Mouse (Mus musculus) heart, embryonic 15.5 days (tissue): ENCODE data around the gene Fis1. TPM values are rescaled to one million over a fixed set of nuclear protein-coding genes. Genes with fewer than 3 reads are reported as not detected.

Source experiments
- ATAC-seq: fragments of 200-750 bp; cut with Nextera tagmentation; replicated peaks from 2 replicates; pipeline ENCODE4 v1.8.0; 2017; ENCODE audit warnings: low read depth, moderate TSS enrichment; ENCODE audit not compliant: insufficient number of reproducible peaks, insufficient read depth, low FRiP score
- H3K27ac ChIP-seq: fragments of 300-500 bp; sonication (generic); 2 replicates; pipeline ENCODE4 v1.5.1; 2015; ENCODE audit warnings: mild to moderate bottlenecking, inconsistent platforms
- H3K27me3 ChIP-seq: fragments of 300-500 bp; sonication (generic); 2 replicates; pipeline ENCODE4 v1.6.1; 2015; ENCODE audit warnings: inconsistent platforms
- H3K36me3 ChIP-seq: fragments of 300-500 bp; sonication (generic); 2 replicates; pipeline ENCODE4 v1.6.1; 2015; ENCODE audit warnings: mild to moderate bottlenecking, inconsistent platforms
- H3K4me1 ChIP-seq: fragments of 300-500 bp; sonication (generic); replicated peaks from 2 replicates; pipeline ENCODE4 v1.6.1; 2015; ENCODE audit warnings: inconsistent platforms
- H3K4me2 ChIP-seq: fragments of 300-500 bp; sonication (generic); 2 replicates; pipeline ENCODE4 v1.6.1; 2015; ENCODE audit warnings: inconsistent platforms, mild to moderate bottlenecking, moderate library complexity
- H3K4me3 ChIP-seq: fragments of 300-500 bp; sonication (generic); 2 replicates; pipeline ENCODE4 v1.5.1; 2015; ENCODE audit warnings: mild to moderate bottlenecking, inconsistent platforms
- H3K9ac ChIP-seq: fragments of 300-500 bp; sonication (generic); 2 replicates; pipeline ENCODE4 v1.6.1; 2015; ENCODE audit warnings: mild to moderate bottlenecking, inconsistent platforms
- H3K9me3 ChIP-seq: fragments of 300-500 bp; sonication (generic); replicated peaks from 2 replicates; pipeline ENCODE4 v1.6.1; 2016; ENCODE audit warnings: inconsistent platforms
- WGBS: fragments of 180-500 bp; shearing (Covaris S2); methylation state at CpG from one replicate; pipeline ENCODE4 v1.1.7; 2015; ENCODE audit warnings: mixed read lengths; 5-methylcytosine and 5-hydroxymethylcytosine counted together
- polyA plus RNA-seq: library from polyadenylated mRNA; unstranded; fragments of >200 nt; fragmentation: Nextera tagmentation; extraction: Ambion mirVana; gene quantifications from 2 replicates; pipeline ENCODE4 v1.2.1, GENCODE M21; 2015

Fis1 gene
- polyA plus RNA-seq, 1 experiment from 2014 or later, result 221 TPM

GRCm38 (mm10) chr5:136961334-136961982 is 8.4 kb downstream of the Fis1 start:
- ATAC-seq, result 0 out of 2 replicates have a peak, but pooled peaks have one; percentile 0
- 25% methylated on average over 5 of the region's 5 CpGs for WGBS
- Histone ChIP-seq H3K36me3 (peaks cover 26% of the 10 kb centered on the region), H3K4me3 (peak overlapping the region; percentile 80), H3K9me3 (no peaks in the 10 kb centered on the region), H3K27me3 (no peaks in the 10 kb centered on the region), H3K9ac (peak overlapping the region; percentile 78), H3K4me1 (peaks cover 32% of the 10 kb centered on the region), H3K4me2 (peak overlapping the region; percentile 84), H3K27ac (peak overlapping the region; percentile 84)

GRCm38 (mm10) chr5:136961983-136962461 is 8.9 kb downstream of the Fis1 start:
- Histone ChIP-seq H3K9ac (peak overlapping the region; percentile 78), H3K36me3 (peaks cover 26% of the 10 kb centered on the region), H3K27ac (peak overlapping the region; percentile 84), H3K4me2 (peak overlapping the region; percentile 84), H3K9me3 (no peaks in the 10 kb centered on the region), H3K4me1 (peaks cover 37% of the 10 kb centered on the region), H3K4me3 (peak overlapping the region; percentile 80), H3K27me3 (no peaks in the 10 kb centered on the region)
- peak; percentile 87 for ATAC-seq
- 0% methylated on average over 20 of the region's 20 CpGs for whole genome bisulfite sequencing

- Histone ChIP-seq H3K9ac (peak overlapping the region; percentile 78), H3K27ac (peak overlapping the region; percentile 84), H3K4me2 (peak overlapping the region; percentile 84), H3K27me3 (no peaks in the 10 kb centered on the region), H3K4me1 (peaks cover 42% of the 10 kb centered on the region), H3K9me3 (no peaks in the 10 kb centered on the region), H3K4me3 (peak overlapping the region; percentile 80), H3K36me3 (peaks cover 26% of the 10 kb centered on the region)
- ATAC-seq, result peak; percentile 51
- under 1% methylated on average over 10 of the region's 10 CpGs for WGBS
These were observed 9.4 kb downstream of the Fis1 start for GRCm38 (mm10) chr5:136962501-136962900.

GRCm38 (mm10) chr5:136962966-136963540 is 10.0 kb downstream of the Fis1 start:
- H3K4me3 ChIP-seq, result peak overlapping the region; percentile 80

GRCm38 (mm10) chr5:136965210-136965609 is 12.1 kb downstream of the Fis1 start:
- Histone ChIP-seq H3K9ac (no peak overlapping the region), H3K27ac (peak overlapping the region; percentile 78), H3K36me3 (peaks cover 26% of the 10 kb centered on the region), H3K4me3 (no peak overlapping the region), H3K4me1 (peaks cover 43% of the 10 kb centered on the region), H3K27me3 (no peaks in the 10 kb centered on the region), H3K4me2 (no peak overlapping the region), H3K9me3 (no peaks in the 10 kb centered on the region)
- 62% methylated on average over 9 of the region's 9 CpGs for WGBS
- no peak for ATAC-seq

More at GRCm38 (mm10) chr5:136962966-136963540, 10.0 kb downstream of the Fis1 start:
- Histone ChIP-seq H3K9ac (peak overlapping the region; percentile 78), H3K36me3 (peaks cover 26% of the 10 kb centered on the region), H3K9me3 (no peaks in the 10 kb centered on the region), H3K4me2 (peak overlapping the region; percentile 84), H3K4me1 (peaks cover 43% of the 10 kb centered on the region), H3K27ac (no peak overlapping the region; the same call in 1 of the 2 replicates), H3K27me3 (no peaks in the 10 kb centered on the region)
- ATAC-seq, result no peak
- 68% methylated on average over 8 of the region's 8 CpGs for WGBS

GRCm38 (mm10) chr5:136965686-136966085 is 12.6 kb downstream of the Fis1 start:
- H3K4me2 ChIP-seq, result no peak overlapping the region
- peak overlapping the region; percentile 23; the same call in 1 of the 2 replicates for H3K9ac ChIP-seq
- WGBS, result 83% methylated on average over 7 of the region's 8 CpGs

GRCm38 (mm10) chr5:136966331-136966730 is 13.3 kb downstream of the Fis1 start, which contains the start of gene Cldn15:
Cldn15 (plus strand) TSS chr5:136966616.
- Histone ChIP-seq H3K4me3 (no peak within 1 kb of the TSS), H3K27ac (peak within 1 kb of the TSS; percentile 78), H3K9me3 (no peaks in the 10 kb centered on the region), H3K4me1 (peaks cover 40% of the 10 kb centered on the region), H3K9ac (peak within 1 kb of the TSS; percentile 23; the same call in 1 of the 2 replicates), H3K36me3 (peaks cover 26% of the 10 kb centered on the region), H3K4me2 (0 out of 2 replicates have a peak within 1 kb of the TSS, but pooled peaks have one; percentile 9), H3K27me3 (no peaks in the 10 kb centered on the region)
- WGBS, result 50% methylated on average over 5 of the region's 6 CpGs
- ATAC-seq, result peak; percentile 30; the same call in 1 of the 2 replicates

More at GRCm38 (mm10) chr5:136965686-136966085, 12.6 kb downstream of the Fis1 start:
- ATAC-seq, result no peak
- Histone ChIP-seq H3K27ac (peak overlapping the region; percentile 78), H3K27me3 (no peaks in the 10 kb centered on the region), H3K4me3 (no peak overlapping the region), H3K36me3 (peaks cover 26% of the 10 kb centered on the region), H3K9me3 (no peaks in the 10 kb centered on the region), H3K4me1 (peaks cover 43% of the 10 kb centered on the region)

GRCm38 (mm10) chr5:136966861-136967455 is 13.9 kb downstream of the Fis1 start:
- H3K4me3 ChIP-seq, result no peak overlapping the region
- no peaks in the 10 kb centered on the region for H3K27me3 ChIP-seq
- no peaks in the 10 kb centered on the region for H3K9me3 ChIP-seq
- ATAC-seq, result no peak
- H3K27ac ChIP-seq, result peak overlapping the region; percentile 78
- peaks cover 26% of the 10 kb centered on the region for H3K36me3 ChIP-seq
- 0 out of 2 replicates have a peak overlapping the region, but pooled peaks have one; percentile 9 for H3K4me2 ChIP-seq
- H3K9ac ChIP-seq, result no peak overlapping the region
- H3K4me1 ChIP-seq, result peaks cover 37% of the 10 kb centered on the region
- 79% methylated on average over 4 of the region's 4 CpGs for WGBS

- Histone ChIP-seq H3K36me3 (peaks cover 26% of the 10 kb centered on the region), H3K4me1 (peaks cover 36% of the 10 kb centered on the region), H3K4me3 (no peak overlapping the region), H3K9me3 (no peaks in the 10 kb centered on the region), H3K4me2 (0 out of 2 replicates have a peak overlapping the region, but pooled peaks have one; percentile 9), H3K9ac (no peak overlapping the region), H3K27ac (peak overlapping the region; percentile 78), H3K27me3 (no peaks in the 10 kb centered on the region)
- ATAC-seq, result no peak
- WGBS, result 64% methylated on average over 10 of the region's 10 CpGs
These were observed 14.5 kb downstream of the Fis1 start for GRCm38 (mm10) chr5:136967592-136967991.

GRCm38 (mm10) chr5:136970703-136971102 is 17.6 kb downstream of the Fis1 start:
- Histone ChIP-seq H3K27me3 (no peaks in the 10 kb centered on the region), H3K4me1 (peaks cover 19% of the 10 kb centered on the region), H3K36me3 (peaks cover 6% of the 10 kb centered on the region; the same call in 1 of the 2 replicates), H3K9ac (no peak overlapping the region), H3K27ac (no peak overlapping the region), H3K9me3 (no peaks in the 10 kb centered on the region), H3K4me3 (no peak overlapping the region), H3K4me2 (no peak overlapping the region)
- ATAC-seq, result no peak
- WGBS, result 54% methylated on average over 1 of the region's 1 CpGs

- 56% methylated on average over 8 of the region's 8 CpGs for WGBS
- Histone ChIP-seq H3K27ac (no peak overlapping the region), H3K4me1 (no peaks in the 10 kb centered on the region), H3K27me3 (no peaks in the 10 kb centered on the region), H3K36me3 (no peaks in the 10 kb centered on the region), H3K9ac (no peak overlapping the region), H3K4me3 (no peak overlapping the region), H3K9me3 (no peaks in the 10 kb centered on the region), H3K4me2 (no peak overlapping the region)
- ATAC-seq, result no peak
These were observed 20.6 kb downstream of the Fis1 start for GRCm38 (mm10) chr5:136973670-136974069.
